Mouse (Mus musculus): ENCODE measurements around the gene Pde5a.

The Pde5a gene

DNA sequence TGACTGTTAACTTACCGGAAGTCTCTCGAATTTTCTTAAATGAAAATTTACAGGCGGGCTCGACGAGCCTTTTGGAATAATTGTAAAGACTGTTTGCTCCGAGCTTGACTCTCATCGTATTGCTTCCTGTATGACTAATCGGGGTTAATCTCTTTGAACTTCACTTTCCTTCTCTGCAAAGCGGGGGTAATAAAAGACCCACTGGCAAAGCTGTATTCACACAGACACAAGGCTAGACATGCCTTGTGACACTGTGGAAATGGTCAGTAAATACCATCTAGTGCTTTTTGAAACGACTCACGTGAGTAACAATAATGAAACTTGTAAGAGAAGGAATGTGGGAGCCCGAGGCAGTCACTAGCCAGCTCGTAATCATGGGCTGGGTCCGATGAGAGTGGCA, 35.0 kb downstream of the Pde5a start:
- no peak for DNase-seq (ENCODE audit: low read depth, low spot score)

DNA sequence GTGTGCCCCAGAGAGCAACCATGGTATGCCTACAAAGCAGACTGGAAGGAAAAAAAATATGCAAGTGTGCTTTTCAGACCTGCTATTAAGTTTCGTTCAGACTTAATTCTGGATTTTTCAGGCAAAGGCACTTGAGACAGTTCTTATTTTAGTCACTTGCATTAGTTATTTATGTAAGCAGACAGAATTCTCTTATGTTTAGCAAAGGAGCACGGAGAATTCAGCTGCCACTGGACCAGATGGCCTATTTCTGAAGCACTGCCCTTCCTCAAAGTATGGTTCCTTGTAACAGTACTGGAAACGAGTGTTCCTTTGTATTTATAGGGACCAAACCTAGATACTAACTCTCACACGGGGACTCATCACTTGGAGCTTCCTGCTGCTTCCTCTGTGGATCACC, 38.2 kb downstream of the Pde5a start:
- DNase-seq (ENCODE audit: low read depth, low spot score), result no peak

GRCm38 (mm10) chr3:122767841-122768240, 39.1 kb downstream of the Pde5a start:
- DNase-seq (ENCODE audit: low read depth, low spot score), result no peak

GRCm38 (mm10) chr3:122781417-122781816, 52.7 kb downstream of the Pde5a start:
- DNase-seq (ENCODE audit: low read depth, low spot score), result no peak

DNA sequence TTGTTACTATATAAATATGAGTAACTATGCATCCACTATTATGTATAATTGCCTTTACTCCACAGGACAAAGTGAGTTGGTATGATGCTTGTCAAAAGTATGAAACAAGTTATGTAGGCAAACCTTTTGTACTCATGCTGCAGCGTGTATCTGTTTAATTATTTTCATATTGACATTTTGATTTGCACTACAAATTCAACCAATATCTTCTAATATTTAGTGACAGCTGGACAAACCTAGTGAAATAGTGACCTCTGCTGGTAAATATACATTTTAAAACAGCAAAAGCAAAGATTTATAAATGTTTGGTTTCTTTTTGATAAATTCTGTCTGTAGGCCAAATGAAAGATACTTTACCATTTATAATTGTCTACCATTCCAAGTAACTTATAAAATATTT, 55.5 kb downstream of the Pde5a start:
- no peak for DNase-seq (ENCODE audit: low read depth, low spot score)

GRCm38 (mm10) chr3:122788314-122788713, 59.6 kb downstream of the Pde5a start:
- DNase-seq (ENCODE audit: low read depth, low spot score), result no peak

- no peak for DNase-seq (ENCODE audit: low read depth, low spot score)
Measured at GRCm38 (mm10) chr3:122789544-122789943, 60.8 kb downstream of the Pde5a start.

DNA sequence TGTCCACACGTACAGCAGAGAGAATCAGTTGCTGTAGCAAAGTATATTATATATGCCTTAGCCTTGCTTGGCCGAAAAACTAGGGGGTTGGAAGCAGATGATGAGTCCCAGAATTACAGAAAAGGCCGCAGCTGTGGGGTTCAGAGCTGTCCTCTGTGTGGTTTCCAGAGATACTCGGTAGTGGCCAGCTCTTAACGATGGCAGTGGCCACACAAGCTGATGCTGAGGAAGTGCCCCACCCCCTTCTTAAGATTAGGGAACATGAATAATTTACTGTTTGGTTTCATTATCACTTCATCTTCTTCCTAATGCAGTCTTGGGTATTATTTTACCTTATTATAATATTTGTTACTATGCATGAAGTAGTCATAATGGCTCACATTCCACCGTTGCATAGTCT, 71.3 kb downstream of the Pde5a start:
- no peak for DNase-seq (ENCODE audit: low read depth, low spot score)

- DNase-seq (ENCODE audit: low read depth, low spot score), result no peak
Measured at GRCm38 (mm10) chr3:122800553-122801435, 72.0 kb downstream of the Pde5a start.

GRCm38 (mm10) chr3:122801436-122802221, 72.9 kb downstream of the Pde5a start:
- no peak for DNase-seq (ENCODE audit: low read depth, low spot score)

DNA sequence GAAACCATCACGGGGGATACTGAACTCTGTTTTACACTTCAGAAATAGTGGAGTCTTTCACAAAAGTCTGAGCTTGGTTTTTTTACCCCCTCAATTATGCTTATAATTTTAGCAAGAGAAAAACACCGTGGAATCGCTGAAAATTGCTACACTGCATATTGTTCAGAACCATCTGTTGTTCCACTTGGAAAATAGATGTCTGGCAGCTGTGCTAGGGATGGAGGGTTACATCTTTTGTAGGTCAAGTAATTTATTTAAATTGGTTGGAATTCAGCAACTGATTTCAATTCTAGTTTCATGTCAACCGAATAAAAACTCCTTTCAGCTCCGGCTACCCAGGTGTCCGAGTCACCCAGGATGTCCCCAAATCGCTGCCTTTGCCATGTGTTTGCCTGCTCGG, 78.6 kb downstream of the Pde5a start:
- no peak for DNase-seq (ENCODE audit: low read depth, low spot score)

DNA sequence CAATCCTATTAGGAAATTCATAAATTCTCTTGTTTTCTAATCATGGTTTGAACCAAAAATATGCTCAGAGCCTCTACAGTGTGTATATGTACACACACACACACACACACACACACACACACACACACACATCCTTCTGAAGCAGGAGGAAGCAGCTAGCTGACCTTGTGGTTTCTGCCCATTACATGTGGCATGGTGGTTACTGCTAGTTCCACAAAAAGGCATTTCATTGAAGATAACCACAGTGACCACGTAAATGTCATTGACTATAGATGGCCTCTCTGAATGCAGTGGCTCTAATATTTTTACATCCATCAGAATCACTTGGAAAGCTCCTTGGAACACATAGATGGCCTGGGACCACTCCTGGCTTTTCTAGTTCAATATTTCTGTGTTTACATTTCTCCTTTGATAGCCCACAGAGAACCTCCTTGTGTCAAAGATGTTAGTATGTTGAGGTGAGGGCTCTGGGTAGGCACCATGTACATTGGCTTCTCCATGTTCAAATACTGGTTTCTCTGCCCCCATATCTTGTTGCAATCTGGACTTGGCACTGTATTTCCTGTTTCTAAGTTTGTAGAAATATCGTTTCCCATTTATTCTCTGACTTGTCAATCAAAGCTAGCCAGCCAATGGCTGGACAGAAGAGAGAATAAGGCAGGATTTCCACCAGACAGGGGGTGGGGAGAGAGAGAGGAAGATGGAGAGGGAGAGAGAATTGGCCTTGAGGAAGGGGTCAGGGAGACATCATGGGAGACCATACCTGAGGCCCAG, 81.5 kb downstream of the Pde5a start:
- DNase-seq (ENCODE audit: low read depth, low spot score), result no peak

DNA sequence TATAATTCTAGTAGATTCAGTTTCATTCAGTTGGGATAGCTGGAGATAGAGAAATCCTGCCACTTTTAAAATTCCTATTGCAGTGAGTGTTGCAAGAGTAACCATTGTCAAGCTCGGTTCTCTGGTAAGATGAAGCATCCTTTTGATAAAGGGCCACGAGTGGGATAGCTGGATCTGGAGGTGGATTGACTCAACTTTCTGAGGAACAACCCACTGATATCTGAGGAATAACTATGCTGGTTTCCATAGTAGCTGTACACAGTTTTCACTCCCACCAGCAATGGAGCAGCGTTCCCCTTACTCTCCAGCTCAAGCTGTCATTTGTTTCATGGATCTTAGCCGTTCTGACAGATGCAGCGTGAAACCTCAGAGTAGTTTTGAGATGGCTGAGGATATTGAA, 82.2 kb downstream of the Pde5a start:
- DNase-seq (ENCODE audit: low read depth, low spot score), result no peak

DNA sequence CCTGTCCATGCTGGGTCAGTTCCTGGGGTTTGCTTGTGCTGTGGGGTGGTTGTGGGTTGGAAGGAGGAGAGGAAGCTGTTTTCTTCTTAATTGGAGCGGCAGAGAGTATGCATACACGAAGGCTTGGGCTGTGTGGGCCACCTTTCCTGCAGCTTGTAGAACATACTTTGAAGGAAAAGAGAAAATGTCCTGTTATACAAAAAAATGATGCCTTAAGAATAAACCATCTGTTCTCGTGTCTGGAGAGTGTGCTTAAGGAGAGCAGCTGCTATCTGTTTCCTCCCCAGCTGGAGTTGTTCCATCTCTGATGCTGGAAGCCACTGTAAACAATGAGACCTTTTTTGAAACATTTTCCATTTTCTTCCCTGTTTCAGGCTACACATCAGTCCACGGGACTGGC, 85.8 kb downstream of the Pde5a start:
- DNase-seq (ENCODE audit: low read depth, low spot score), result no peak

DNA sequence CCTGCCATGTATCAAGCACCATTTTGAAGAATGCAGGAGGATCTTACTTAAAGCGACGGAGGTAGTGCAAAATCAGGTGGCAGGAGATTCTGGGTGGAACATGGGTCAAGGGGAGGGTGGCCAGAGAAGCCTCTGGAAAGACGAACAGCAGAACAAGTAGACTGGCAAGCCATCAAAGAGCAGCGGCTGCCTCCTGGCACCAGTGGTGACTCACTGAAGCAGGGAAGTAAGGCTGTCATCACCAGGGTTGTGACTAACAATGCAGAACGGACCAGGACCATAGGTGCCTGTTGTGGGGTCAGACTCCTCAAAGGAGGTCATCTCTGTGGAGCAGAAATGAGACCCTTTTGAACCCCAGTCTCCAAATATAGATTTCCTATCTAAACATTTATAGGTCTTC, 89.5 kb downstream of the Pde5a start:
- DNase-seq (ENCODE audit: low read depth, low spot score), result no peak

DNA sequence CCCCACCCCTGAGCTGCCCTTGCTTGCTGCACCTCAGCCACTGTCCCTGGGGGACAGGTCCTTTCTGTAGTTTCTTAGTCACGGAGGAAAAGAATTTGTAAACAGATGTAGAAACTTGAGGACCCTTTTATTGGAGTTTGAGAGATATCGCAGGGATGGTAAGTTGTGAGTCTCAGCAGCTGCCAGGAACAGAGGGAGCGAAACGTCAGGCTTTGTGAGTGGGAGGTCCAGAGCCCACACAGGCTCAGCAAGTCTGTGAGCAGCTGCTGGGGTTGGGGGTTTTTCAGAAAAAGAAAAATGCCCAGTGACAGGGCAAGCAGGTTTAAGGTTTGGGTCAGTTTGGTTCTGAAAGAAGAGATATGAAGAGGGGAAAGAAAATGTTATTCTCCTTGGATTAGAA, 92.0 kb downstream of the Pde5a start:
- no peak for DNase-seq (ENCODE audit: low read depth, low spot score)

DNA sequence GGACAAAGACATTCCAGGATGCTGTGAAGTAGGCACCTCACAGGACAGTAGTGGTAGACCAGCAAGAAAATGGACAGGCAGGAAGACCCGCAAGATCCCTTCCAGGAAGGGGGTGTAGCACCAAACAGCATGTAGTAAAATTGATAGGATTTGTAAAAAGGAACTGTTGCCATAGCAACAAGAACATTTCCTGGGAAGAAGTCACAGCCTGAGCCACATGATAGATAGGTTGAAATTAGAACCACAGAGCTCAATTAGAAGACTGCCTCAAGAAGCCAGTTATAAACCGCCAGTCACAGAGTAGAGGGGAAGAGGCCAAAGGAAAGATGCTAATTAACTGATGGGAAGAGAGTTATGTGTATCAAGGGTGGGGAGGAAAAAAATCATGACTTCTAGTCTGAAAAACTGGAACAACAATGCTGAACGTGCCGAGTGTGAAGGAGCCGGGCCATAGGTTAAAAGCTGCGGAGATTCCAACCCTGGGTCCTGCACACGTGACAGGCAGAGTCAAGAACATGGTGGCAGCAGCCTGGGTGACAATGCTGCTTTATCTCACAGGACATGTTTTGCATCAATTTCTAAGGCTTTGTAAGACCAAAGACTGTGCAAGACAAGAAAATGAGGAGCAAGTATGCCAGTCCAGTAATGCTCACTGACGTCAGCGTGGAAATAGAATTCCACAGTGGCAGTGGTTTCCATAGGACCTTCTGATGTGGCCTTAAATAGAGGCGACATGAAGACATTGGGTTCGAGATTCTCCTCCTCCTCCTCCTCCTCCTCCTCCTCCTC, 99.7 kb downstream of the Pde5a start:
- no peak for DNase-seq (ENCODE audit: low read depth, low spot score)

DNA sequence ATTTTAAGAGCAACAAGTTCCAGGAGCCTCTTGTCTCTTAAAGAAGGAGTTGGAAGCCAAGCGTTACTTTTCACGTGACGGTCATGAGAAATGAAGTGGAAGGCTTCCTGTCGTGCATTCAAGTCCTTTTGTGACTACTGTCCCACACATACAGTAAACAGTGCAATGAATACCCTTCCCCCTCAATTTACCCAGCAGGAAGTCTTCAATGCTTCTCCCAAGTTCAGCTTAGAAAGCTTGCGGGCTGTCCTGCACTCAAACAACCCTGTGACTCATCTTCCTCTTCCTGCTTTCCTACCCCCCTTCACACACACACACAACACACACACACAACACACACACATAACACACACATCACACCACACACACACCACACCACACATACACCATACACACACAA, 105.8 kb downstream of the Pde5a start:
- DNase-seq (ENCODE audit: low read depth, low spot score), result no peak

GRCm38 (mm10) chr3:122835097-122835850, 106.5 kb downstream of the Pde5a start:
- no peak for DNase-seq (ENCODE audit: low read depth, low spot score)

GRCm38 (mm10) chr3:122837639-122838038, 108.9 kb downstream of the Pde5a start:
- no peak for DNase-seq (ENCODE audit: low read depth, low spot score)

Data from CD4-positive, CD25-positive, alpha-beta regulatory T cell, adult 2 months (primary cell).